Mouse (Mus musculus): ENCODE measurements around the gene Hdac2.

Hdac2 gene

DNA sequence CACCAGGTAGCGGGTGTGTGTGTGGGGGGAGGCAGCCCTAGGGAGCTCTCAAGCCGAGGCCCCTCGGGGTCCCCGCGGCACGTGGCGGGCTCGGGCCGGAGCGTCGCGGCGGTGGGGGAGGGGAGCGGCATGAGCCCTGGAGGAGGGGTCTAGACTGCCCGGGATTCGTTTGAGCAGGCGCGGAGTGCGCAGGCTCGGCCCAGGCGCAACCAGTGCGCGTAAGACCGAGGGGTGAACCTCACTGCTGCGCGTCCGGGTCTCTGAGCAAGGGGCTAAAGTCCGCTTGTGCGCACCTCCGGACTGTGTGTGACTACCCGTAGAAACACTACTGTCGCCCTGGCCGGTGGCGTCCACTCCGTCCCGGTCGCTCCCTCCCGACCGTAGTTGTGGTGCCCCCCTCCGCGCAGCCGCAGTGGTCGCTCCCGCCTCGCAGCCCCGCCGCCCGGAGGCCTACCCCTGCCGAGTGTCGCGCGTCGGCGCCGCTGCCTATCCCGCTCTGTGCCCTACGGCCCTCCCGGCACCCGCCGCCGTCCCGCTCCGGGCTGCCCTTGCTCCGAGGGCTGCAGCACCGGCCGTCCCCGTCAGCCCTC lies at the start of gene Hdac2:
TSS of gene Hdac2 (plus strand) at position 459 of the 590 bp plus-strand sequence.
- peak; percentile 85 for DNase-seq (ENCODE audit: low read depth, low spot score)

- no peak for DNase-seq (ENCODE audit: low read depth, low spot score)
These were observed 46.1 kb upstream of the Hdac2 start for GRCm38 (mm10) chr10:36928212-36928611.

- DNase-seq (ENCODE audit: low read depth, low spot score), result no peak
These were observed 38.5 kb upstream of the Hdac2 start for GRCm38 (mm10) chr10:36935863-36936262.

GRCm38 (mm10) chr10:36936271-36936670 lies 38.1 kb upstream of the Hdac2 start:
- DNase-seq (ENCODE audit: low read depth, low spot score), result no peak

GRCm38 (mm10) chr10:36951742-36952141 lies 22.6 kb upstream of the Hdac2 start:
- DNase-seq (ENCODE audit: low read depth, low spot score), result no peak

- DNase-seq (ENCODE audit: low read depth, low spot score), result no peak
These were observed 21.7 kb upstream of the Hdac2 start for GRCm38 (mm10) chr10:36952622-36953021.

DNA sequence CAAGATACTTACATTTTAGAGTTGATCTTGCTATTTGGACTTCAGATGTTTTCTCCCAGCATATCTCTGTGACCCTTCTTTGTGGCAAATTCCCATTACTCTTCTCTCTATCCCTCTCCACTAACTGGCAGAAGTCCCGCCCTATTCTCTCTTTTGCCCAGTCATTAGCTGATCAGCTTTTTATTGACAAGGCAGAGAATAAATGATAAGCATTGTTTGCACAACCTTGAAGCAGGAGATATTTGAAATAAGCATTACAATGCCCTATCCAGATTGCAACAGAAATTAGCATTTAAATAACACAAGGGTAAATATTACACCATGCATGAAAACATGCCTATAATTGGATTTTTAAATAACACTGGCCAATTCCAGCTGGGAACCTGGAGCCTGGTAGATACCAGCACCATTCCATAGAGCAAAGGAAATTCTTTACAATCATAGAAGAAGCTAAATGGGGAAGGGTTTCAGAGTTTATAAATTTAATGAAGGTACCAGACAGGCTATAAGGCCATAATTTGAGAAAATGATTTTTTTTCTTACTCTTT lies 14.7 kb upstream of the Hdac2 start:
- DNase-seq (ENCODE audit: low read depth, low spot score), result no peak

DNA sequence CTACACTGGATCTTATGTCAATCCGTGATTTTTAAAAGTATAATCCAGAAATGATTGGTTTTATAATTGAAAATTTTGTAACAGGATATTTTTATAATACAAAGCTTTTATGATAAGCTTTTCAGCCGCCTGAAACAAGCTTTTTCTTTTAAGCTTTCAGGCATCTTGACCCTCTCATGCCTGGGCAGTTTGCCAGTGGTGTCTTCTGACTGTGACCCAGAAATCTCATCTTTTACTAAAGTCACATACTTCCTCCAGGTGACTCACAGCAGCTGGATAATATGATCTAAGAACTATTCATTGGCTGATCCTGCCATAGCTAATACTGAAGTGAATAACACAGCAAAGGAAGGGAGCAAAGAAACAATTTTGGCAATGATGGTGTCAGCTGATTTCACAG lies 9.9 kb upstream of the Hdac2 start:
- no peak for DNase-seq (ENCODE audit: low read depth, low spot score)

GRCm38 (mm10) chr10:36974676-36975520 lies 554 bp downstream of the Hdac2 start:
- peak; percentile 33 for DNase-seq (ENCODE audit: low read depth, low spot score)

- DNase-seq (ENCODE audit: low read depth, low spot score), result no peak
These were observed 7.5 kb downstream of the Hdac2 start for GRCm38 (mm10) chr10:36981866-36982265.

GRCm38 (mm10) chr10:36992149-36992548 lies 17.8 kb downstream of the Hdac2 start:
- DNase-seq (ENCODE audit: low read depth, low spot score), result no peak

DNA sequence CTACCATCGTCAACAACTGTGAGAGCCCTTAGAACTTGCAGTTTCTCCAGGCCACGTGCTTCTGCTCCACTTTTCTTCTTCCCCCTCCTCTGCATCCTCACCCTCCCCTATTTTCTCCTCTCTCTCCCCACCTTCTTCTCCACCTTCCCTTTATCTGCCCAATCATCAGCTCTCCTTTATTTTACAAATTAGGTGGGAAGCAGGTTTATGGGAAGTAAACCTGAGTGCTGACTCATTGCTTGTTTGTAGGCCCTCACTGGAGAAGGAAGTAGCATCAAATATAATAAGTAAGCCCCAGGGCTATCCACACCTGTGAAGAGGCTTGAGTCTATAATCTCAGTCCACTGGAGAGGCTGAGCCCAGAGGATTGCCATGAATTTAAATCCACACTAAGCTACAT lies 26.5 kb downstream of the Hdac2 start:
- no peak for DNase-seq (ENCODE audit: low read depth, low spot score)

DNA sequence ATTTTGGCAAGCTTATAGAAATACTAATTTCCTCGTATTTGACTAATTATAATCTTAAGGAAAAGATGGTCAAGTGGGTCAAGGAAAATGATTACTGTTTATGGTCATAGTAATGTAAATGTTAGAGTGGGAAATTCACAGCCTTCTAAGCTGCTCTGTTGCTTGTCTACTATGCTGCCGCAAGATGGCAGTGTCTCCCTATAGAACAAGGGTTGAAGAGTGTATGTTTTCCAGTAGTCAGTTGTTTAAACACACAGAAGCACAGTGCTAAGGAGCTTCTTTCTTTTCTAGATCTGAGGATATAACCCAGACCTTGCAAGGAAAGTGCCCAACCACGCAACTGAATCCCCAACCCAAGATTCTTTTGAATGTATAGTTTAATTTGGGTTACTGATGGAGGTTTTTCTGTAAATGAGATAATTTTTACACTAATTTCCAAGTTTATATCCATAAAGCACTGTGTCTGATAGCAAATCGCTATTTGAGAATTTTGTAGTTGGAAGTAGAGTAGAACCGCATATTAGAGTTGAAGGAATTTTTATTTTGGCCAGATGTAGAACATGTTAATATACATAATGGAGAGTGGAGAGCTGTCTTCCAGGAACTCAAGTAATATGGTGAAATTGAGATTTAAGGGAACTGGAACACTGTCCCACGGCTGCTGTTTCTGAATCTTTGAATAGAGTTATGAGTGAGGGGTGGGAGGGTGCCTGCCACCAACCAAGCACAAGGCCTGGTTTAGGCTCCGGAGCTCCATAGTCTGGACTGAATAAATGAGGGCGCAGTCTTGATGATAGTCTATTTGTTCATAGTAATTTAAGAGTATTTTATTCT lies 40.1 kb downstream of the Hdac2 start:
- DNase-seq (ENCODE audit: low read depth, low spot score), result peak; percentile 62

DNA sequence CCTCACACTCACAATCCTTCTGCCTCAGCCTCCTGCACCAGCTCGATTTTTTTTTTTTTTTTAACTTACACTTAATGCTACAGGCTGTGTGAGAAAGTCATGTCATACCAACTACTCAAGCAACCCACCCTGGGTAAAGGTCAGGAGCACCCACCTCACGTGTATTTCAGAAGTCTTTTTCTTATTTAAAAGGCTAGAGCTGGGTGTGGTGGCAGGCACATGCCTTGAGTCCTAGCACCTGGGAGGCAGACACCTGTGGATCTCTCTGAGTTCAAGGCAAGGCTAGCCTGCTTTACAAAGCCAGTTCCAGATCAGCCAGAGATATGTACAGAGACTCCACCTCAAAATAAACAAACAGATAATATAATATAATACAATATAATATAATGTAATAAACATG lies 41.4 kb downstream of the Hdac2 start:
- DNase-seq (ENCODE audit: low read depth, low spot score), result no peak

GRCm38 (mm10) chr10:37016200-37016599 lies 41.9 kb downstream of the Hdac2 start:
- no peak for DNase-seq (ENCODE audit: low read depth, low spot score)

DNA sequence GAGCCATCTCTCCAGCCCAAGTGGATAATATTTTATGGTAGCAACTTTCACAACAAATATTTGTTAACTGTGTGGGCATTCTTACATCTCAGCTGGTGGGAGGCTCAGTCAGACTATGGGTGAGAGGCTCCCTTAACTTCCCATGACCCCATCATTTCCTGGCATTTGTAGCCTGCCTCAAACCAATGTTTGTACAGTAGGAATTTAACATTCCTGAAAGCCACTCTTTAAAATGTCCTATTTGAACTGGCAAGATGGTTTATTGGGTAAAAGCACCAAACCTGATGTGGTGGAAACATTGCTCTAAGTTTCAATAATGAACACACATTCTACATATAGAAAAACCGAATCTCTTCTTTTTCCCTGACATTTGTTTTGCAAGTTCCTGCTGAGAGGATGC lies 50.0 kb downstream of the Hdac2 start:
- DNase-seq (ENCODE audit: low read depth, low spot score), result no peak

DNA sequence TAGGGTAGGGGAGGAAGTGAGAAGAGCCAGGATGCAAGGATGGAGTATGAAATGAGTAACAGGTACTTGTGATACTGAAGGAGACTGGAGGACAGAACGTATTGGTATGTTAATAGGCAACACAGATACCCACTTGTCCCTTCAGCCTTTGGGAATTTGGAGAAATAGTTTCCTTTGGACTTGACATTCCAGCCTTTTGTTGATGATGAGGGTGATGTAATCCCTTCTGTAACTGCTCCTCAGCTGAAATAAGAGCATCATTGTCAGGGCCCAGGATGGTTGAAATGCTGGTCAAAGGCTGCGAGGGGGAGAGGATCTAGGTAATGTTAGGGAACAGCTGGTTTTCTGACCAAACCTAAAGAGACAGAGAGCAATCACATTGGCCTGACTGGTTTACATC lies 54.3 kb downstream of the Hdac2 start:
- DNase-seq (ENCODE audit: low read depth, low spot score), result no peak

- DNase-seq (ENCODE audit: low read depth, low spot score), result peak; percentile 69
These were observed 60.8 kb downstream of the Hdac2 start for GRCm38 (mm10) chr10:37035090-37035497.

DNA sequence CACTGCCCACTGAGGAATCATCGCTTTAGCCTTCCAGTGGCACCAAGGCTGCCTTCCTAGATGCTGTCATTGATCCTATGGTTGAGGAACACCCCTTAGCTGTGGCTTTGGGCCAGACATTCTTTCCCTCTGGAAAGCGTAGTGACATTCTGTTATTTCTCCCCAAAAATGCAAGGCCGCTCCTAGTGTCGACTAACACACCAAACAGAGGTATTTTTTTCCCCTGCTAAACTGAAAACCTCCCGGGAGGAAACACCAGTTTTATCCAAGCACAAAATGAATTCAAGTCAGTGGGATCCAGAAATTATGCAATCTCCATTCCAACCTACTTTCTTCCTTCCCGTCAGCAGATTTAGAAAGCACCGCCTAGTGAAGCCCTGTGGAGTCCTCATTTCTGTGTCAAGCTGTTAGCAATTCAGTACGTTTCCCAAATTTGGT lies 73.3 kb downstream of the Hdac2 start:
- peak; percentile 79 for DNase-seq (ENCODE audit: low read depth, low spot score)
